Mouse (Mus musculus): ENCODE measurements around the gene Sptlc3. TPM values are rescaled to one million over a fixed set of nuclear protein-coding genes. Genes with fewer than 3 reads are reported as not detected.

Gene Sptlc3
- polyA plus RNA-seq, 1 experiment from 2014 or later, result 0.39 TPM

- no peak for ATAC-seq (replicated peaks; ENCODE audit: extremely low read depth, insufficient read depth, low FRiP score)
- no peak overlapping the region for H3K4me2 ChIP-seq (ENCODE audit: low read depth, low read length)
- 48% methylated on average over 10 of the region's 10 CpGs for WGBS
Measured at GRCm38 (mm10) chr2:139612410-139613107, 118.8 kb downstream of the Sptlc3 start.

DNA sequence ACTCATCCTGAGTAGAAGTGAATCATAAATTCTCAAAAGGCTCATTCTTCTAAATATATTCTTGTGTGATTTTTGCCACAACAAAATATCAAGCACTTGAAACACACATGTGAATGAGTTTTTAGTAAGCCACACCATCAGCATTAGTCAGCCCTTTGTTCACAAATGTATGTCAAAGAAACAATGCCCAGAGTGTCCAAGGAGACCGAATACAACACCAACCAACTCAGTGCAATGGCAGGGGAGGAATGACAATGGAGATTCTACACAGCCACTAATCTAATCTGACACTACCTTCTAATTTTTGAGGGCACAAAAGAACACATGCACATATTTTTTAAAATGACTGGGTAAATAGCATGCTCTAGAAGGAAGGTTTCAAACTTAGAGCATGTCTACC lies 132.8 kb downstream of the Sptlc3 start:
- no peak overlapping the region for H3K27ac ChIP-seq (ENCODE audit: low read length)
- WGBS, result 64% methylated on average over 1 of the region's 1 CpGs
- H3K4me3 ChIP-seq (ENCODE audit: low read length), result no peak overlapping the region
- no peaks in the 10 kb centered on the region for H3K9me3 ChIP-seq (replicated peaks; ENCODE audit: control insufficient read depth, low read length)
- H3K9ac ChIP-seq (ENCODE audit: low read length), result no peak overlapping the region
- ATAC-seq (replicated peaks; ENCODE audit: extremely low read depth, insufficient read depth, low FRiP score), result no peak
- H3K27me3 ChIP-seq (ENCODE audit: control insufficient read depth, insufficient read depth, low read length), result no peaks in the 10 kb centered on the region
- no peaks in the 10 kb centered on the region for H3K36me3 ChIP-seq (ENCODE audit: control insufficient read depth, insufficient read depth)
- no peak overlapping the region for H3K4me2 ChIP-seq (ENCODE audit: low read depth, low read length)
- H3K4me1 ChIP-seq (ENCODE audit: control insufficient read depth, insufficient read depth, low read length), result no peaks in the 10 kb centered on the region

More at GRCm38 (mm10) chr2:139612410-139613107, 118.8 kb downstream of the Sptlc3 start:
- Histone ChIP-seq H3K9me3 (replicated peaks; ENCODE audit: control insufficient read depth, low read length) (no peaks in the 10 kb centered on the region), H3K27me3 (ENCODE audit: control insufficient read depth, insufficient read depth, low read length) (no peaks in the 10 kb centered on the region), H3K36me3 (ENCODE audit: control insufficient read depth, insufficient read depth) (no peaks in the 10 kb centered on the region), H3K9ac (ENCODE audit: low read length) (no peak overlapping the region), H3K4me3 (ENCODE audit: low read length) (no peak overlapping the region), H3K27ac (ENCODE audit: low read length) (no peak overlapping the region), H3K4me1 (ENCODE audit: control insufficient read depth, insufficient read depth, low read length) (no peaks in the 10 kb centered on the region)

DNA sequence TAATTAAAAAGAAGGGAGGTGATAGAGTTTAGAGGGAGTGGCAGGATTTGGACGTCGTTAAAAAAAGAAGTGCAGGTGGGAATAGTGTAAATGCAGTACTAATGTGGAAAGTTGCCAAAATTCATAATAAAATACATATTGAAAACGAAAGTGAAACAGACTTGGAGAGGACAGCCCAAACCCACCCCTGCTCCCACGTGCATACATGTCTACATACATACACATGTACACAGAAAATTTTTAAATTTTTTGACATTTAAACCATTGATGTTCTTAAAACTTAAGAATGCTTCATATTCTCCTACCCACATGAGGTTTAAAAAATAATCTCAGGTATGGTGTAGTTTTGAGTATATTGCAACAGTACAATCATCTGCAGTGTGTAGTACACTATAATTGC lies 135.0 kb downstream of the Sptlc3 start:
- WGBS, result 66% methylated on average over 4 of the region's 4 CpGs
- no peak overlapping the region for H3K4me3 ChIP-seq (ENCODE audit: low read length)
- H3K4me2 ChIP-seq (ENCODE audit: low read depth, low read length), result no peak overlapping the region
- H3K4me1 ChIP-seq (ENCODE audit: control insufficient read depth, insufficient read depth, low read length), result no peaks in the 10 kb centered on the region
- H3K27ac ChIP-seq (ENCODE audit: low read length), result no peak overlapping the region
- H3K9ac ChIP-seq (ENCODE audit: low read length), result no peak overlapping the region
- H3K9me3 ChIP-seq (replicated peaks; ENCODE audit: control insufficient read depth, low read length), result no peaks in the 10 kb centered on the region
- H3K36me3 ChIP-seq (ENCODE audit: control insufficient read depth, insufficient read depth), result no peaks in the 10 kb centered on the region
- no peak for ATAC-seq (replicated peaks; ENCODE audit: extremely low read depth, insufficient read depth, low FRiP score)
- H3K27me3 ChIP-seq (ENCODE audit: control insufficient read depth, insufficient read depth, low read length), result no peaks in the 10 kb centered on the region

DNA sequence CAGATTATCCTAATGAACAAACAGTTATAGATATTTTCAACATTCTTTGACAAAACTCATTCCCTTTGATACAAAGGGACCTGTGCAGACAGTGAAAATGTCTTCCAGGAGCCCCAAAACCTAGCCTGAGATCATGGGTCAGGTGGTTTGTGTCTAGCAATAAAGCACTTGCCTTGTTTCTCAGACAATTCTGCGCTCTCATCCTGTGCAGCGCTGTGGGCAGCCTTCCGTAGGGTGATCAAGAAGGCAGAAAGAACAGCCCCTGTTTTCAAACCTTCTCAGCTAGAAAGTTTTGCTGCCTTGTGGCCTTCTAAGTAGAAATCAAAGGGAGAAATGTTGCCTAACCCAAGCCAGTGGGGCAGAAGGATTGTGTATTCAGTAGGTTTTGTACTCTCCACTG lies 135.9 kb downstream of the Sptlc3 start:
- no peak overlapping the region for H3K27ac ChIP-seq (ENCODE audit: low read length)
- no peak overlapping the region for H3K4me3 ChIP-seq (ENCODE audit: low read length)
- H3K4me2 ChIP-seq (ENCODE audit: low read depth, low read length), result no peak overlapping the region
- H3K36me3 ChIP-seq (ENCODE audit: control insufficient read depth, insufficient read depth), result no peaks in the 10 kb centered on the region
- ATAC-seq (replicated peaks; ENCODE audit: extremely low read depth, insufficient read depth, low FRiP score), result no peak
- H3K9me3 ChIP-seq (replicated peaks; ENCODE audit: control insufficient read depth, low read length), result no peaks in the 10 kb centered on the region
- H3K4me1 ChIP-seq (ENCODE audit: control insufficient read depth, insufficient read depth, low read length), result no peaks in the 10 kb centered on the region
- WGBS, result 95% methylated on average over 3 of the region's 3 CpGs
- no peaks in the 10 kb centered on the region for H3K27me3 ChIP-seq (ENCODE audit: control insufficient read depth, insufficient read depth, low read length)
- no peak overlapping the region for H3K9ac ChIP-seq (ENCODE audit: low read length)

DNA sequence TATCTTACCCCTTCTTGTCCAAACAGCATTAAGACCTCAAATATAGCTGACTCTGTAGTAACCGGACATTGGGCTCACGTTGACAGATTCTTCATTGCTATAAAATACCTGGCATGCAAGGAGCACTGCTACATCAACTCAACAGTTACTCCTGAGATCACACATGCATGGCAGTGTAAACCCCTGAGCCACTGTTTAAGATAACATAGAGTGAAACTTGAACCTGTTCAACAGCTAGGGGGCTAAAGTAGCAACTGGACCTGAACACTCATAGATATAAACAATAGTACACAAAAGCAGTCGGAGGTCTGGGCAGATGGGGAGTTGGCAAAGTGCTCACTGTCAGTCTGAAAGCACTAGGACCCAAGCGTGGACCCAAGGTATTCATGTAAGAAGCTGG lies 140.8 kb downstream of the Sptlc3 start:
- 57% methylated on average over 4 of the region's 4 CpGs for WGBS

DNA sequence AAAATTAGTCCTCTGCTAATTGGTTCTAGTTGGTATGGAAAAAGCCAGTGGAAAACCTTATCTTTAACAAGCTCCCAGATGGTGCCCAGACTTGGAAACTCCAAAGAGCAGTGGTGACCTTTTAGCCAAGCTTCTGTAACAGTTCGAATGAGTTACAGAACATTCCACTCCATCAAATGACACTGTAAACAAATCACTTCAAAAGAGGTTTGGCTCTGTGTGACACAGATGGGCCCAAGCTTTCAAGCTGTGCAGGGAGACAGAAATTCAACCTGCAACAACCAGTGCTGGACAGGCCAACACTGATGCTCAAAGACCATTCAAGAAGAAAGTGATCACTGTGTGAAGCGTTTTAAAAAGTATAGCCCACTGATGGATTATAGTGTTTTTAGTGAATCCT lies 144.1 kb downstream of the Sptlc3 start:
- ATAC-seq (replicated peaks; ENCODE audit: extremely low read depth, insufficient read depth, low FRiP score), result no peak
- Histone ChIP-seq H3K36me3 (ENCODE audit: control insufficient read depth, insufficient read depth) (no peaks in the 10 kb centered on the region), H3K4me3 (ENCODE audit: low read length) (no peak overlapping the region), H3K9ac (ENCODE audit: low read length) (no peak overlapping the region), H3K4me2 (ENCODE audit: low read depth, low read length) (no peak overlapping the region), H3K9me3 (replicated peaks; ENCODE audit: control insufficient read depth, low read length) (no peaks in the 10 kb centered on the region), H3K4me1 (ENCODE audit: control insufficient read depth, insufficient read depth, low read length) (no peaks in the 10 kb centered on the region), H3K27ac (ENCODE audit: low read length) (no peak overlapping the region), H3K27me3 (ENCODE audit: control insufficient read depth, insufficient read depth, low read length) (no peaks in the 10 kb centered on the region)
- WGBS, result 31% methylated on average over 2 of the region's 2 CpGs

More for the DNA sequence above, 140.8 kb downstream of the Sptlc3 start:
- H3K27me3 ChIP-seq (ENCODE audit: control insufficient read depth, insufficient read depth, low read length), result no peaks in the 10 kb centered on the region
- H3K4me3 ChIP-seq (ENCODE audit: low read length), result no peak overlapping the region
- no peak overlapping the region for H3K9ac ChIP-seq (ENCODE audit: low read length)
- no peak overlapping the region for H3K4me2 ChIP-seq (ENCODE audit: low read depth, low read length)
- H3K9me3 ChIP-seq (replicated peaks; ENCODE audit: control insufficient read depth, low read length), result no peaks in the 10 kb centered on the region
- H3K36me3 ChIP-seq (ENCODE audit: control insufficient read depth, insufficient read depth), result no peaks in the 10 kb centered on the region
- no peaks in the 10 kb centered on the region for H3K4me1 ChIP-seq (ENCODE audit: control insufficient read depth, insufficient read depth, low read length)
- no peak for ATAC-seq (replicated peaks; ENCODE audit: extremely low read depth, insufficient read depth, low FRiP score)
- H3K27ac ChIP-seq (ENCODE audit: low read length), result no peak overlapping the region

GRCm38 (mm10) chr2:139641757-139642385 lies 148.2 kb downstream of the Sptlc3 start:
- WGBS, result 60% methylated on average over 7 of the region's 7 CpGs
- no peak overlapping the region for H3K4me3 ChIP-seq (ENCODE audit: low read length)
- no peak overlapping the region for H3K27ac ChIP-seq (ENCODE audit: low read length)
- no peak for ATAC-seq (replicated peaks; ENCODE audit: extremely low read depth, insufficient read depth, low FRiP score)
- H3K9me3 ChIP-seq (replicated peaks; ENCODE audit: control insufficient read depth, low read length), result no peaks in the 10 kb centered on the region
- H3K36me3 ChIP-seq (ENCODE audit: control insufficient read depth, insufficient read depth), result no peaks in the 10 kb centered on the region
- no peak overlapping the region for H3K9ac ChIP-seq (ENCODE audit: low read length)
- no peak overlapping the region for H3K4me2 ChIP-seq (ENCODE audit: low read depth, low read length)
- no peaks in the 10 kb centered on the region for H3K4me1 ChIP-seq (ENCODE audit: control insufficient read depth, insufficient read depth, low read length)
- no peaks in the 10 kb centered on the region for H3K27me3 ChIP-seq (ENCODE audit: control insufficient read depth, insufficient read depth, low read length)

GRCm38 (mm10) chr2:139649518-139649917 lies 155.8 kb downstream of the Sptlc3 start:
- WGBS, result 78% methylated on average over 3 of the region's 3 CpGs

GRCm38 (mm10) chr2:139656750-139657149 lies 163.0 kb downstream of the Sptlc3 start:
- no peaks in the 10 kb centered on the region for H3K4me1 ChIP-seq (ENCODE audit: control insufficient read depth, insufficient read depth, low read length)
- no peaks in the 10 kb centered on the region for H3K36me3 ChIP-seq (ENCODE audit: control insufficient read depth, insufficient read depth)
- no peaks in the 10 kb centered on the region for H3K27me3 ChIP-seq (ENCODE audit: control insufficient read depth, insufficient read depth, low read length)
- H3K9me3 ChIP-seq (replicated peaks; ENCODE audit: control insufficient read depth, low read length), result no peaks in the 10 kb centered on the region
- no peak overlapping the region for H3K9ac ChIP-seq (ENCODE audit: low read length)
- no peak overlapping the region for H3K27ac ChIP-seq (ENCODE audit: low read length)
- no peak for ATAC-seq (replicated peaks; ENCODE audit: extremely low read depth, insufficient read depth, low FRiP score)
- H3K4me3 ChIP-seq (ENCODE audit: low read length), result no peak overlapping the region
- 71% methylated on average over 4 of the region's 4 CpGs for WGBS
- H3K4me2 ChIP-seq (ENCODE audit: low read depth, low read length), result no peak overlapping the region

More at GRCm38 (mm10) chr2:139649518-139649917, 155.8 kb downstream of the Sptlc3 start:
- ATAC-seq (replicated peaks; ENCODE audit: extremely low read depth, insufficient read depth, low FRiP score), result no peak
- no peaks in the 10 kb centered on the region for H3K4me1 ChIP-seq (ENCODE audit: control insufficient read depth, insufficient read depth, low read length)
- no peak overlapping the region for H3K4me3 ChIP-seq (ENCODE audit: low read length)
- no peaks in the 10 kb centered on the region for H3K9me3 ChIP-seq (replicated peaks; ENCODE audit: control insufficient read depth, low read length)
- H3K9ac ChIP-seq (ENCODE audit: low read length), result no peak overlapping the region
- H3K4me2 ChIP-seq (ENCODE audit: low read depth, low read length), result no peak overlapping the region
- H3K27me3 ChIP-seq (ENCODE audit: control insufficient read depth, insufficient read depth, low read length), result no peaks in the 10 kb centered on the region
- H3K27ac ChIP-seq (ENCODE audit: low read length), result no peak overlapping the region
- no peaks in the 10 kb centered on the region for H3K36me3 ChIP-seq (ENCODE audit: control insufficient read depth, insufficient read depth)

Data from heart, embryonic 16.5 days (tissue).